Mouse (Mus musculus): Measurements from ENCODE around the gene Aqp2.

GRCm38 (mm10) chr15:99602206-99602820, 23.5 kb downstream of the Aqp2 start:
- TF ChIP-seq POLR2A (IDR thresholded peaks at IDR 0.05; ENCODE audit: low read depth, low read length) (no peak), CTCF (conservative IDR thresholded peaks at IDR 0.05; ENCODE audit: insufficient read depth, insufficient read length, low read depth, low read length) (no peak)
